Comparison of ENCODE assay signal across 22 mouse cellular contexts in the genomic region with DNA sequence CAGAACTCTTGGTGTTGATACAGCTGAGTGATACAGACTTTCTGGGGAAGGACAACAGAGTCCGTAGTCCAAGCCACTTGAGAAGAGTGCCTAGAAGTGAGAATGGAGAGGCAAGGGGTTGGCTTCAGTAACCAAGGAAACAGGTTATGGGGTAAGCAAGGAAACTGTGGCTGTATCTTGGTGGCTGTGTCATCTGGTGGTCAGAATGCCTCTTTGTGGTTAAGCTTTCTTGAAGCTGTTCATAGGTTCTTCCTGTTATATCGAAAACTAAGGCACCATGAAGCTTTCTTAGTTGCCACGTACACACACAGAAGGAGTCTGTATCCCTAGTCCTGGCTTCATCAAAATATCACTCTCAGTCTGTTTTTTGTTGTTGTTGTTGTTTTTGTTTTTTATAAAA. TPM values are rescaled to one million over a fixed set of nuclear protein-coding genes. Genes with fewer than 3 reads are reported as not detected.
DNase-seq lines count a peak whose midpoint lies in the region; ATAC-seq lines count a peak whose summit lies in the region.
"Had no signal": no experiment of that assay in that cellular context is flagged by ENCODE, and none has a peak within 500 bp of the region (broad histone marks: within the 10 kb centered on the region; RNA-seq: fewer than 3 reads in every experiment).

No protein-coding gene starts in this region.

- no peaks in the 10 kb centered on the region for H3K9me3 ChIP-seq in megakaryocyte, embryonic 14.5 days
- no peaks in the 10 kb centered on the region for H3K9me3 ChIP-seq in hindbrain, embryonic 16.5 days (ENCODE audit: control insufficient read depth, low read length)
- H3K9me3 ChIP-seq: forebrain, embryonic 13.5 days; limb, embryonic 13.5 days; midbrain, embryonic 15.5 days; neural tube, embryonic 12.5 days had no signal

- peak; percentile 87 for ATAC-seq in activated CD4-positive, CD25-positive, alpha-beta regulatory T cell, adult 4 months
- no peak for ATAC-seq in hindbrain, embryonic 16.5 days
- ATAC-seq: forebrain, embryonic 13.5 days; midbrain, embryonic 15.5 days had no signal

- H3K27ac ChIP-seq in hindbrain, embryonic 16.5 days (ENCODE audit: low read depth, low read length), result no peak overlapping the region
- H3K27ac ChIP-seq: forebrain, embryonic 13.5 days; hindbrain, embryonic 14.5 days; left cerebral cortex, adult 2 months; limb, embryonic 13.5 days; midbrain, embryonic 15.5 days; neural tube, embryonic 12.5 days had no signal

- H3K4me3 ChIP-seq in megakaryocyte, embryonic 14.5 days (replicated peaks), result peak overlapping the region; percentile 44
- no peak overlapping the region for H3K4me3 ChIP-seq in hindbrain, embryonic 16.5 days (ENCODE audit: low read length)
- H3K4me3 ChIP-seq: forebrain, embryonic 13.5 days; left cerebral cortex, adult 2 months; limb, embryonic 13.5 days; midbrain, embryonic 15.5 days; neural tube, embryonic 12.5 days had no signal

- peaks cover 46% of the 10 kb centered on the region for H3K4me1 ChIP-seq in megakaryocyte, embryonic 14.5 days
- no peaks in the 10 kb centered on the region for H3K4me1 ChIP-seq in hindbrain, embryonic 16.5 days (ENCODE audit: control insufficient read depth, insufficient read depth, low read depth, low read length)

- H3K4me2 ChIP-seq in hindbrain, embryonic 16.5 days (ENCODE audit: low read length), result no peak overlapping the region
- H3K4me2 ChIP-seq: forebrain, embryonic 13.5 days; hindbrain, embryonic 14.5 days; limb, embryonic 13.5 days; midbrain, embryonic 15.5 days; neural tube, embryonic 12.5 days had no signal

- DNase-seq in 3134 (ENCODE audit: extremely low read depth, insufficient read length, low spot score) (peak; percentile 18), MN1 (ENCODE audit: low spot score) (no peak)
- DNase-seq in CD4-positive helper T cell, adult 2 months (ENCODE audit: low read depth, low spot score), result peak; percentile 67
- no peak for DNase-seq in gastrocnemius, adult 18-20 months (ENCODE audit: low spot score)
- DNase-seq in frontal cortex, postnatal 25 days (ENCODE audit: low spot score in 2 of 2), result no peak
- DNase-seq: adrenal gland, adult 2 months; cerebellum, postnatal 14 days; heart, adult 18-20 months; kidney, adult 11 months; kidney, postnatal 10 days; lung, postnatal 4 days; right cerebral cortex, postnatal 4 days; thymus, postnatal 4 days had no signal

- WGBS in hindbrain, embryonic 16.5 days, result 97% methylated on average over 3 of the region's 3 CpGs

- no peak overlapping the region for H3K9ac ChIP-seq in hindbrain, embryonic 16.5 days (ENCODE audit: low read depth, low read length)
- H3K9ac ChIP-seq: forebrain, embryonic 13.5 days; hindbrain, embryonic 14.5 days; limb, embryonic 13.5 days; midbrain, embryonic 15.5 days; neural tube, embryonic 12.5 days had no signal

- H3K27me3 ChIP-seq in megakaryocyte, embryonic 14.5 days (replicated peaks), result peaks cover 4% of the 10 kb centered on the region
- H3K27me3 ChIP-seq in hindbrain, embryonic 16.5 days (replicated peaks; ENCODE audit: control insufficient read depth, insufficient read depth, low read length), result no peaks in the 10 kb centered on the region
- H3K27me3 ChIP-seq: forebrain, embryonic 13.5 days; limb, embryonic 13.5 days; midbrain, embryonic 15.5 days; neural tube, embryonic 12.5 days had no signal

- H3K36me3 ChIP-seq in megakaryocyte, embryonic 14.5 days (replicated peaks; ENCODE audit: low read length), result no peaks in the 10 kb centered on the region
- H3K36me3 ChIP-seq in hindbrain, embryonic 16.5 days (ENCODE audit: control insufficient read depth, insufficient read depth, low read length), result no peaks in the 10 kb centered on the region
- H3K36me3 ChIP-seq: limb, embryonic 13.5 days; midbrain, embryonic 15.5 days; neural tube, embryonic 12.5 days had no signal

RNA-seq across cellular contexts. Expression of a gene that starts 59.0 kb away (rescaled TPM):
- polyA plus RNA-seq in activated CD4-positive, CD25-positive, alpha-beta regulatory T cell, adult 4 months (2017; shearing (Covaris generic)), result 10 to 100 TPM; 15.5 to 16.4 TPM
- polyA plus RNA-seq in megakaryocyte, embryonic 14.5 days (2012; ENCODE audit: insufficient read depth, low replicate concordance), result 0.65 and 3.4 TPM in 2 replicates
- 40.7 and 44.6 TPM in 2 replicates for polyA plus RNA-seq in hindbrain, embryonic 16.5 days (2015; fragmentation: Nextera tagmentation; extraction: Ambion mirVana)
- 10 to 100 TPM; 76.3 to 80.7 TPM for total RNA-seq in gastrocnemius, adult 18-20 months (2021)

Comparison
In these comparisons a context has a peak if more than half of its experiments do, and no peak if none do; other contexts are left out.
1. DNase-seq: peak in 3134 (single experiment) and CD4-positive helper T cell, adult 2 months (single experiment); none in gastrocnemius, adult 18-20 months (single experiment), frontal cortex, postnatal 25 days (0 of 2) and MN1 (single experiment).